Mouse (Mus musculus) kidney, adult 9 months (tissue): Measurements from ENCODE around the gene Crmp1.

Source experiments
- DNase-seq: peaks from one replicate; pipeline ENCODE4 v3.0.0; 2022

The Crmp1 gene

DNA sequence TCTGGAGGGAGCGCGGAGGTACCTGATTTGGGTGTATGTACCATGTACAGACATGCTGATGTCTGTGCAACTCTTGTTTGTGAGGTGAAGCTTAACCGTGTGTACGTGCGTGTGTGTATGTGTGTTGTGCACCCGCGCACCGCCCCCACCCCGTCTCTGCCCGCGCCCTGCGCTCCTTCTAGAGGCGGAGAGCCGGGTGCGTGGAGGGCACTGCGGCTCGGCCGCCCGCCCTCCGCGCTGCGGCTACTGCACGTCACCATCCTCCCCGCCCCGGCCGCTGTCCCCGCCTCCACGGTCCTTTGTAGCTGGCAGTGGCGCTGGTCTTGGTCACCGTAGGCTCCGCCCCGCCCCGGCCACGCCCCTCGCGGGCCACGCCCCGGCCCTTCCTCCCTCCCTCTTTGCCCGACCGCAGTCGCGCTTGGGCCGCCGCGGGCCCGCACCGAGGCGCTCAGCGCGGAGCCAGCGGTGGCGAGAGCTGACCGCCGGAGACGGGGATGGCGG, at the start of gene Crmp1:
Crmp1 (plus strand) TSS at position 290 of the 501 bp plus-strand sequence.
- no peak for DNase-seq

DNA sequence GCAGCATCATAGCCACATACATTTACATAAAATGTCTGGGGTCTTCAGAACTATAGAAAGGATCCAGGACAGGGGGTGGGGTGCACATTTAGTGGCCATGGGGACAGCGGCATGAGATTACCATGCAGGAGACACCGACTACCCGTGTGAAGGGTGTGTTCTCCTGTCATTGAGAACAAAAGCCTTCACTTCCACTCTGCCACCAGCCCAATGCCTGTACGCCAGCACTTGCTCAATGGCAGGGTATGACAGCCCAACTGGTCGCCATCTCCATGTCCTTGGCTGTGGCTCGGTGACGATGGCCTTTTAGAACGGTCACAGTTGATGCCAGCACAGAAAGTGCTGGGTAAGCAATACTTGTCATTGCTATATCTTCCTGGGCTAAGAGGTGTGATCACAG, 45.5 kb upstream of the Crmp1 start:
- DNase-seq: no peak

DNA sequence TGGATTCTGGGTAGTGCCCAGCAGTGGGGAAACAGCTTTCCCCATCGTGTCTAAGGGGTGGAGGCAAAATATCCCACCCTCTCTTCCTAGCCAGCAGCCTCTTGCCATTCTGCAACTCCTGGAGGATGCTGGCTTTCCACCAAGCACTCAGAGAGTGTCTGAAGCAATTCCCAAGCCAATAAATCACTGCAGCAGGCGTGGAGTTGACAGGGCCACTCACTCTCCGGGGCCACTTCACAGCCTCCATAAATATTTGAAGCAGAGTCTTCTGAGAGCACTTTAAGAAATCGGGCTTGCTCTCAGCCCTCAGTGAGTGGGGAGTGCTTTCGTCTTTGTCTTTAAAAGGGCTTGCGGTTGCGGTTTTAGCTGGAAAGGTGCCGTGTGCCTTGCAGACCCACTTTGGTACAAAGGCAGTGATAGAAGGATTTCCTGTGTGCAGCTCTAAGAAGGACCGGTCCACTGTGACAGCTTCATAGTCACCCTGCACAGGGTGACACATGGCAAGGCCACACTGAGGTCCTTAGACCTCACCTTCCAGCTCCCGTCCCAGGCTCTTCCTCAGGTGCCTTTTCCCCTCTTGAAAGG, 45.0 kb upstream of the Crmp1 start:
- no peak for DNase-seq

DNA sequence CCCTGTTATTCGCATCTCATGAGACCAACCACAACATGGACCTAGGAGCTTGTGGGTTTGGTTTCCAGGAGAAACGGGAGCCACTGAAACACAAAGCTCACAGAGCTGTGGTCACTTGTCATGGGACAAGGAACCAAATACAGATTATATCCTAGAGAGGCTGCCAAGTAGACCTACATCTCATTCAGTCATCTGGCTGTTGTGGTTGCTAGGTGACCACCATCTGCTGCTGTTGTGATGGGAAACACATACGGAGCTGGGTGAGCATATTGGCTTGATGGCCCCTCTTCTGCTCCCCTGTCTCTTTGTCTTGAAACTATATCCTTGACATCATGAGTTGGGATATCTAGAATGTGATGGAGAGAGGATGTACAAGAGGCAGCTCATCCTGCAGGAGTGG, 44.3 kb upstream of the Crmp1 start:
- DNase-seq: no peak

DNA sequence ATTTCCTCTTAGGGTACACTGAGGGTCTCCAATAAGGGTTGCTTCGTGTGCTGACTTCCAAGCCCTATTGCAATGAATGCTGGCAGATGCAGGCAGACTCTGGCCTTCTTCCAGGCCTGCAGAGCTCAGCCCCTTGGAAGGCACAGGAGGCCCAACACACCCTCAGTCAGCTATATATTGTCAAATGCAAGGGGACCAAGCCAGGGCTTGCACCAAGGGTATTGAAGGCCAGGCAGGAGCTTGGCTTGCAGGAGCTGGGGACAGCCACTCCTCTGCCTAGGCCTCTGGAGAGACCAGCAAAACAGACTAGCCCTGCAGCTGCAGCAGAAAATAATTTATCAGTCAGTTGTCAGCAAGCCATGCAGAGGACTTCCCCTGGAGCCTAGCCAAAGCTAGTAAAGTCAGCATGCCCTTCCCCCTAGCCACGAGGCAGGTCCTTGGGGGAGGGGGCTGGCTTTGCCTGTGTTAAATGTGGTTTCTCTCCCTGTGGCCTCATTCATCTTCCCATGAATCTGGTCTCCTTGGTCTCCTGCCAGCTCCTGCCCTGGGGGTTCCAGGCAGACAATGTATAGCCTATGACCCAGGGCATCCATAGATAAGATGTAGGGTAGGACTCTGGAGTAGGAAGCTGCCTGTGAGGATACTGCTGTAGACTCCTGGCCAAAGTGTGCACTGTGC, 43.6 kb upstream of the Crmp1 start:
- no peak for DNase-seq

DNA sequence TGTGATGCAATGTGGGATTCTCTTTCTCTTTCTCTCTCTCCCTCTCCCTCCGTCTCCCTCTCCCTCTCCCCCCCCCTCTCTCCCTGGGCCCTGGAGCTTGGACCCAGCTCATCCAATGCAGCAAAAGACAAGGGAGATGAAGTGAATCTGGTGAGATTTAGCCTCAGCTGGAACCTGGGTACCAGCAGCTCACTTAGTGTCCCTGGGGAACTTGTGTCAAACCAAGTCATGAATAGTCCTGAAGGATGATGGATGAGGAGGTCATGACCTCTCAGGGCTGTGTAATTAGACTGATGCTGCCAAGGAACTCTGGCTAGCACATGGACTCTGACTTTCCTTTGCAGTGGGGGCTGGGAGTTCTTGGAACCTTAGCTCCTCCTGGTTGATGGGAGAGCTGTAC, 39.5 kb upstream of the Crmp1 start:
- no peak for DNase-seq

DNA sequence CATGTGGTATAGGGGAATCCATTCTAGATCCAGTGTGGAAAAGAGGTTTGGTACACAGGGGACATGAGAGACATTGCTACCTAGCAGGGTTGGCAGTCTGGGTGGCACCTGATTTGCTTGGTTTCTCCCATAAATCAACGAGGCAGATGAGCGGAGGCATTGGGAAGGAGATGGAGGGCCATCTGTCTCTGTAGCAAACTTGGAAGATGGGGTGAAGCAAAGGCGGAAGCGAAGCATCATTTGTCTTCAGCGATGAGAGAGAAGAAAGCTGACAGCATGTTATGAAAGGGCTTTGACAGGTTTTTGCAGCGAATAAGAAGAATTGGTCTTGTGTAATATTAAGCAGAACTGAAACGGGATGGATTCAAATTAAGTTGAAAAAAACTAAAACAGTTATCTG, 36.9 kb upstream of the Crmp1 start:
- no peak for DNase-seq

DNA sequence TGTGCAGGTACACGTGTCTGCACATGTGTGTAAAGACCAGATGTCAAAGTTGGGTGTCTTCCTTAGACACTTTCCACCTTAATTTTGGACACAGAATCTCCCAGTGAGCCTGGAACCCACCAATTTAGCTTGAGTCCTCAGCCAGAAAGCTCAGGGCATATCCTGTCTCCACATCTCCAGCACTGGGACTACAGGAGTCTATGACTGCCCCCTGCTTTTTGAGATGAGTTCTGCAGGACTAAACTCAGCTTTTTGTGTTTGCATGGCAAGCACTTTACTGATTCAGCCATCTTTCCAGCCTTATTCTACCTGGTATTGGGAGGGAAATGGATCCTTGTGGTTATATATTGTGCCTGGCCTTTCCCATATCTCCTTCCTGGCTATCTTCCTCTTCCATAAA, 36.3 kb upstream of the Crmp1 start:
- no peak for DNase-seq

DNA sequence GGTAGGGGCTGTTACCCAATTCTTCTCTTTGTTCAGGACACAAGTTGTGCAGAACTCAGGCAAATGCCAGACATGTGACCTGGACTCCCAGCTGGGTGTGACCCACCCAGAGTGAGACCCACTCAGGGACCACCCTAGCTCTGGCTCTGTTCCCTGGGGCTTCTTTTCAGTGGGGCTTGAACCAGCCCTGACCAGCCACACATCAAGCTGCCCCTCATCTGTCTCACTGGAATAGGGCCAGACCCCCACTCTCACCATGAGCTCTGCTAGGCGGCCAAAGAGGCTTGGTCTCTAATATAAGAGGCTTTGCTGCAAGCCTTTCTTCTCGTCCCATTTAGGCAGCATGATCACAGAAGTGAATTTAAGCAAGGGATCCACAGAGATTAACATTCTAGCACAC, 35.4 kb upstream of the Crmp1 start:
- DNase-seq: no peak

DNA sequence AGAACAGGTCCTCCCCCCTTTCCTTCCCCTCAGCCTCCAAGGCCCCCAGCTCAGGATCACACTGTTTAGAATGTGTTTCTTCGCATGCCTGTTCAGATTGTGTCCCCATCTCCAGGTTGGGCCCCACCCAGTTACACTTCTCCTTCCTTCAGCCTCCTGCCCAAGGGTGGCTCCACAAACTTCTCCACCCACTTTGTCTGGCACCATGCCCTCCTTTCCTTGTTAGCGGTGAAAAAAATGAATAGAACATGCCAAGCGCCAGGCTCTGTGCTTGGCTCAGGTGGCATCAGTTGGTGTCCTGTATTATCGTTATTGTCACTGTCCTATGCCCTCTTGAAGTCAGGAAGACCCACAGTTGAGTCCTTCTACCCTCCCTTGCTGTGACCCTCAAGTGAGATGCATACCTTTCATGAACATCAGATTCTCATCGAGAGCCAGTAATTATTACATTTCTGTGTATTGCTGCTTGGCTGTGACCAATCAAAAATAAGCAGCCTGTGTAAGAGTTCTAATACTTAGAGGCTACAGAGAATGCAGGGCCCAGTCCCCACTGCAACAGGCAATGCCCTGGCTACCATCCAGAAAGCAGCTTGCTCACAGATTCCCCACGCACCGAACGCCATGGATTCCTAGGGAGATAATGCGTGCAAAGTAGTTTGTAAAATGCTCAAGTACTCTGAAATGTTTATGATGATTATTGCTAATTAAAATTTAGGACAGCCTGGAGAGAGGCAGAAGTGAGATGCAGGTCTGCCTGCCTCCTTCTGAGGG, 28.6 kb upstream of the Crmp1 start:
- DNase-seq: no peak

DNA sequence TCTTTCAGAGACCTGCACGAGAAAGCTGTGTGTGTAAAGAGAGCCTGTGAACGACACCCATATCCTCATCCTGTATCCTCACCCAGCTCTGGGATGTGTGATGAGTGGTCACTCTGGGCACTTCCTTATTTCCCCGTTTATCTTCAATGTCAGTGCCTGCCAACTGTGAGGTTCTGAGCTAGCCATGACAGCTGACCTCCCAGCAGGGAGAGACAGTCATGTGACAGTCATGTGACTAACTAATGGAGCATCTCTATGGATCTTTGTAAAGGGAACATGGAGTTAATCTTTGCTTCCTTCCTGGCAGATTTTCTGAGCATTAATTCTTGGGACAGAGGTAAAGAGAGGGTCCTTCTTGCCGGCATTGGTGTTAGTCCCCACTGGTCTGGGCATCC, 28.0 kb upstream of the Crmp1 start:
- no peak for DNase-seq

DNA sequence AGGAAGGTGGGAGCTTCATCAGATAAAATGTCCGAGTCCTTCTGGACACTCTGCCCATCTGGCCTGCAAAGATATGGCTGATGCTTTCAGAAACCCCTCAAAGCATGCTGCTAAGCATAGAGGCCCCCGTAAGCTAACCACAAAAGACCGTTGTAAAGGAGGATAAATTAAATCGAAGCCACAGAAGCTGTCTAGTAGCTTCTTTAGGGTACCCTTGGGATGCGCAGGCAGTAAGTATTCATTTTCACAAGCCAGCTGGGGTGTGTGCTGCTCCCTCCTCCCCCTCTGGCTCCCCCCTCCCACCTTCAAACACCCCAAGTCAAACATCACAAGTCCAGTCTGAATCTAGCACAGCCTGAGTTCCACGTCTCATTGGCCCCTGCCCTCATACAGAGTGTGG, 27.1 kb upstream of the Crmp1 start:
- no peak for DNase-seq

DNA sequence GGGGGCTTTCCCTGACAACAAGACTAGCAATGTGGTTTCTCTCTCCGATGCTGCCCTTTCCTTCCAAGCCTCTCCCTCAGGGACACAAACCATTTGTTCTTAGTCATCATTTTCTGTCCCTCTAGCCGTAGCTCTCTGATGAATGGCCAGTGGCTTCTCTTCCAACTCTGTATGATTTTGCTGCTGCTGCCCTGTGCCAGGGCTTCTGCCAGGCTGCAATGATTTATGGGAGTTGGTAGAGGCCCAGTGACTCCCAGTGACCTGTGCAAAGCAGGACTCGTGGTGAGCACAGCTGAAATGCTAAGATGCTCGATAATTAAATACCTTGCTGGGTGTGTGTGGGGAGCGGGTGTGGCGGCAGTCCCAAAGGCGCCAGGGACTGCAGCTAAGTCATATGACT, 26.5 kb upstream of the Crmp1 start:
- DNase-seq: no peak

DNA sequence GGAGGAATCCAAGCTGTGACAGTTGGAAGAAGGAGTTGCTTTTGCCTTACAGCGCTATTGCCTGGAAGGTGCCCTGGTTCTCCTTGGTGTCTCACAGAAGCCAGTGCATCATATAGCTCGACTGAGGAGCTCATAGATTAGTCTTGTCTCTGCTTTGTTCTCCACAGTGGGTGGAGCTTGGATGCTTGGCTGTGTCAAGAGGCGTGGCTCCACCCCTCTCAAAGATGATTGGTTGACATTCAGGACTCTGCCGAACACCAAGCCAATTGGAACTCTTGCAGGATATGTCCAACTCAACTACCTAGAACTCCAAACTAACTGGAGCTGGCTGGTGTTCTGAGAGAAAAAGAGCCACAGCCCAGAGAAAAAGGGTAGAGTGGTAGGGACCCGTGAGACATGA, 22.1 kb upstream of the Crmp1 start:
- DNase-seq: no peak

DNA sequence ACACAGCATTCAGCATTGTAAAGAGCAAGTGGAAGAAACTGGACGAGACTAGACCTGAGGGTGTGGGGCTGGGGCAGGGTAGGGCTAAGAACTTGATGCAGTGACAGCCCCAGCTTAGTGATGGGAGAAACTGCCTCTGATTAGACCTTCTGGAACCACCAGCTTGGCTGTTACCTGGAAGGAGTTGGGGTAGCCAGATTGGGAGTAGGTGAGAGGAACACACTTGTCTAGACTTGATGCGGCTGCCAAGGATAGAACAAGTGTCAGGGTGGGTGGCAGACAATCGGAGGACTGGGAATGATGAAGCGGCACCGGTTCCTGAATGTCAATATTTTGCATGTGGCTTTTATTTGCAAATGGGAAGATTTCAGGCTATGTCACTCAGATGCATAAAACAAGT, 21.2 kb upstream of the Crmp1 start:
- no peak for DNase-seq

DNA sequence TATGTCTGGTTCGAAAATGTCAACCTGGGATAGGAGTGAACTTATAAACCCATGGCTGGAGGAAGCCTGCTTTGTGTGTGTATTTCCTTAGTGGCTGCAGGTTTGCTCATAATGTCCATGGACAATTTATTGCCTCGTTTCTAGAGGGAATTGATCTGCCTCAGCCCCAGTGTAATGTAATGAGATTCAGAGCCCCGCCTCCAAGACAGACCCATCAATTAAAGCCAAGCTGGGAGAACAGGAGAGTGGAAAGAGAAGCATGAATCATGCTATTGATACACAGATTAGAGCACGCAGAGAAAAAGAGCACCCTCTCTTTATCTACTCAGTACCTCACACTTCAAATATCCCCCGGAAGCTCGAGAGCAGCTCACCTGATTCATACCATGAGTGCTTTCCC, 20.2 kb upstream of the Crmp1 start:
- DNase-seq: no peak

DNA sequence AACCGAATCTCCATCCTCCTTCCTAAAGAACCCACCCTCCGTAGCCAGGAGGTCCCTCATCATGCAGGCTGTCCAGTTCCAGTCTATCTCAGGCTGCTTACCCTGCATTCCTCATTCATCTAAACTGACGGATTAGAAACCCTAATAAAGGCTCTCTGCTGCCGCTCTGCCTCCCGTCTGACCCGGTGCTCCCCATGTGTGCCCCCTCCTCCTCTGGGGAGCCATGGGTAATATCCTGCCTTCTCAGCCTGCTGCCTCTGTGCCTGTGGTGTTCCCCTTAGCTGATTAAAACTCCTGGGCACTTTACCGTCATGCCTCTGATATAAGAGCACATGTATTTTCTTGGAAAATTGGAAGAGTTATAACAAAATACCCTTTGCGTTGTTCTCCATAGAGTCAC, 19.4 kb upstream of the Crmp1 start:
- DNase-seq: no peak

DNA sequence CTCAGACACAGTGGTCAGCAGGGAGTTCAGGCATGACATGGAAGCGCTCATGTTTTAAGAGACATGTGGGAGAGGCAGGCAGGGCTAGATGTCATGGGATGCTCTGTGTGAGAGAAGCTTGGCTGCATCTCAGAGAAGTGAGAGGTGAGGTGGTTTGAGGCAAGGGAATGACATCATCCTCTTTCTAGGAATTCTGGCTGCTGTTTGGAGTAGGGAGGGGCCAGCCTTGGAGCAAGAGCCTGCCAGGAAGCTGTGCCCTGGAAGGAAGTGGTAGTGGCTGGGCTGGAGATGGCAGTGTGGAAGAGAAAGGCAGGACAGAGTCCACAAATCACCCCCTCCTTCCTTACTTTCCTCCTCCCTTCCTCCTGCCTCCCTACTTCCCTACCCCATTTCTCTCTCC, 16.0 kb upstream of the Crmp1 start:
- DNase-seq: no peak

DNA sequence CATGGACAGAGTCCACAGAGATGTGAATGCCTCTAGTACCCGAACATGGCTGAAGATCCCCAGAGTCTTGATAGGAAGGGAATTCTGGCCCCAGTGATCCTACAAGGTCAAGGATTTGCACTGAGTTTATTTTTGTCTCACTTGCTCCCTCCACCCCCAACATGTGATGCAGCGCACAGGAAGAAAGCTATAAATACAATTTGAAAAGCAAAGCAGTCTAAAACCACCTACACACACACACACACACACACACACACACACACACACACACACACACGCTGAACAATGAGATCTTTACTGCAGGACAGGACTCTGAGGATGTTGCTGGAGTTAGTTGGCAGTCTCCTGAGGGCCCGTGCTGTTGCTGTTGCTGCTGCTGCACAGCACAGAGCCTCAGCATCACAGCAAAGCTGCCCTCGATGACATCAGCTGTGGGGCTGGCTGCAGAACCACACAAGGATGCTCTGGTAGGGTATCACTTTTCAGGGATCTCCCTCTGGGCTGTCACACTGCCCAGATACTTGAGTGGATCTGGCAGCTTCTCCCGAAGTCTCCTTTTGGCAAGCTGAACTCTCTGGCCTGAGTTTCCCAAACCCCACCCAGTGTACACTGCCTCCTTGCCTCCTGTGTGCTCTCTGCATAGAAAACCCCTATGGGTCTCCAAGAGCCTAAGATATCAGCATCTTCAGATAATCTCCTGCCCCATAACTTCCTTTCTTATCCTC, 13.6 kb upstream of the Crmp1 start:
- DNase-seq: no peak

DNA sequence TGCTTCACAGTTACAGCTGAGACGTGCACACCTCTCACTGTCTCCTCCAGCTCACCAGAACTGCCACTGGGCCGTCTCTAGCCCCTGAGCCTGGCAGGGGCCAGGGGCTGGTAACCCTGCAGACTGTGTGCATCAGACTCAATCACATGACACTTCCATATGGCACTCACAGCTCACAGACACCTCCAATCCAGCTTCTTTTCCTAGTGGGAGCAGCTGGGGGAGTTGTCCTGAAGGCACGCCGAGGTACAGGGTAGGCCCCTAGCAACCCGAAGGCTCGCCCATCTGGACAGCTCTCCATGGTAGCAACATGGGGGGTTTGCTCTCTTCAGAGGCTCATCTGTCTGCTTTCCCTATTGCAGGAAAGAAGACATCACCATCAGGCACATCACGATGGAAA, 12.8 kb upstream of the Crmp1 start:
- DNase-seq: no peak

DNA sequence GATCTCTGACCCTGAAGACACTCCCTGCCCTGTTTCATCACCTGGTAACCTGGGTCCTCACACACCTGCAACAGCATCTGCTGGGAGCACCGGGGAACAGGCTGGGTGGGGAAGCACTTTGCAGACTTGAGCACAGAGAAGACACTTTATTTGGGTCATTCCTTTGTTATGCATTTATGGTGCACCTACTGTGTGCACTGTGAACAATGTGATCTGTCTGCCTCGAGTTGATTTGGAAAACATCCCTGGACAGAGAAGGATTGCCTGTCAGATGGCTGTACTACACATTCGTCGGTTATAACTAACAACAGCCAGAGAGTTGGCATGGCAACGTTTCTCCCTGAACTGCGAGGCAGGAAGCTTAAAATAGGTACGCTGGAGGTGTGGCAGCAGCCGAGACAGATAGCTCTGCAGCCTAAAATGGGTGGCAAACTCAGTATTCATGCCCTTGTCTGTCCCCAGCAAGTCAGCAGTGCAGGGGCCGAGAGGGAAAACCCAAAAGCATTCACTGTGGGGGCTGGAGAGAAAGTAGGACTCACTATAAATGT, 8.7 kb upstream of the Crmp1 start:
- no peak for DNase-seq

DNA sequence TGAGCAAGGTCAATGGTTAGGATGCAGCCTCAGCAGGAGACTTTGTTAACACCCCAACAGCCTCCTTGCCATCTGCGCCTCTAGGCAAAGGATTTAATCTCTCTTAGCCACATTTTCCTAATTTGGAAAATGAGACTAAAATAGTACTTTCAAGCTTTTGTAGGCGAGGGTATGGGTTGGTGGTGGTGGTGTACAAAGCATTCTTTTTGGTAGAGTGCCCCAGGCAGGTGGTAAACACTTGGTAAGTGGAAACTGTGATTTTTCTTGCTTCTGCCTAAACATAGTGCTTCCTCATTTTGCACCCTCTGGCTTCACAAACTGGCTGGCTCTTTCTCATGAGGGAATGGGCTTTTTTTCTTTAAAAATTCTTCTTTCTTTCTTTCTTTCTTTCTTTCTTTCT, 3.1 kb upstream of the Crmp1 start:
- no peak for DNase-seq

DNA sequence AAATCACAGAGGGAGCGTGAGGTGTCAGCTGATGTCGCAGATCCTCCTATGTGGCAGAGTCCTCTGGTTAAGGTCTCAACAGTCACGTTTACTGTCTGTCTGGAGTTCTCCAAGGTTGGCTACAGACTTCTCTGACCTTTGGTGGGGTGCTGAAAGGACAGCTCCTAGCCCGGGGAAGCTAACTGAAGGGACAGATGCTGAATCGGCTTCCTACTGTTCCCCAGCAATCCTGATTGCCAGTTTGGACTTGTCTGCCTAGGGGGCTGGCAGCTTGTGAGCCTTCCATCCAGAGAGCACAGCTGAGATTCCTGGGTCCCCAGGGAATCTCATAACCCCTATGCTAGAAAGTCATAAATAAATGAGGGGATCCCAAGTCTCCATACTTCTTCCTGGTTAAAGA, 1.2 kb upstream of the Crmp1 start:
- DNase-seq: no peak
